Mouse (Mus musculus) midbrain, embryonic 14.5 days (tissue): ENCODE data around the gene Alcam. TPM values are rescaled to one million over a fixed set of nuclear protein-coding genes. Genes with fewer than 3 reads are reported as not detected.
A peak's percentile ranks its signal among the peaks of the same experiment; 100 is the strongest.

Source experiments
- ATAC-seq: fragments of 200-750 bp; cut with Nextera tagmentation; 2 replicates; pipeline ENCODE4 v1.8.0; 2017; ENCODE audit warnings: moderate number of reproducible peaks, moderate library complexity; ENCODE audit not compliant: low FRiP score, low TSS enrichment
- DNase-seq: peaks from one replicate; pipeline ENCODE4 v3.0.0-alpha.2; 2015
- H3K27ac ChIP-seq: fragments of 300-500 bp; sonication (generic); replicated peaks from 2 replicates; pipeline ENCODE4 v1.5.1; 2014; ENCODE audit warnings: mild to moderate bottlenecking, low read depth, low read length, moderate library complexity
- H3K27me3 ChIP-seq: fragments of 300-500 bp; sonication (generic); 2 replicates; pipeline ENCODE4 v1.6.1; 2014; ENCODE audit warnings: low read length, control low read depth, mixed read lengths; ENCODE audit not compliant: control insufficient read depth, insufficient read depth
- H3K36me3 ChIP-seq: fragments of 300-500 bp; sonication (generic); 2 replicates; pipeline ENCODE4 v1.6.1; 2014; ENCODE audit warnings: low read length, control low read depth; ENCODE audit not compliant: control insufficient read depth, insufficient read depth
- H3K4me1 ChIP-seq: fragments of 300-500 bp; sonication (generic); 2 replicates; pipeline ENCODE4 v1.6.1; 2014; ENCODE audit warnings: mild to moderate bottlenecking, antibody characterized with exemption, low read length, control low read depth; ENCODE audit not compliant: control insufficient read depth, insufficient read depth
- H3K4me2 ChIP-seq: fragments of 300-500 bp; sonication (generic); 2 replicates; pipeline ENCODE4 v1.6.1; 2014; ENCODE audit warnings: mild to moderate bottlenecking, low read length, moderate library complexity
- H3K4me3 ChIP-seq: fragments of 300-500 bp; sonication (generic); replicated peaks from 2 replicates; pipeline ENCODE4 v1.5.1; 2014; ENCODE audit warnings: low read depth, low read length
- H3K9ac ChIP-seq: fragments of 300-500 bp; sonication (generic); replicated peaks from 2 replicates; pipeline ENCODE4 v1.6.1; 2014; ENCODE audit warnings: mild to moderate bottlenecking, low read length, moderate library complexity
- H3K9me3 ChIP-seq: fragments of 300-500 bp; sonication (generic); 2 replicates; pipeline ENCODE4 v1.6.1; 2016; ENCODE audit warnings: low read length, control low read depth, mixed read lengths; ENCODE audit not compliant: control insufficient read depth
- WGBS: fragments of 180-500 bp; shearing (Covaris S2); extraction: QIAGEN DNeasy Blood & Tissue Kit; methylation state at CpG from one replicate; pipeline ENCODE4 v1.1.7; 2014; 5-methylcytosine and 5-hydroxymethylcytosine counted together
- polyA plus RNA-seq: library from polyadenylated mRNA; unstranded; fragments of >200 nt; fragmentation: Nextera tagmentation; extraction: Ambion mirVana; gene quantifications from 2 replicates; pipeline ENCODE4 v1.2.1, GENCODE M21; 2014

Gene Alcam
- polyA plus RNA-seq, 1 experiment from 2014 or later, result 46.0 TPM

- Histone ChIP-seq H3K27ac (peak overlapping the region; percentile 32), H3K9me3 (no peaks in the 10 kb centered on the region), H3K9ac (peak overlapping the region; percentile 52), H3K36me3 (no peaks in the 10 kb centered on the region), H3K4me3 (peak overlapping the region; percentile 55), H3K4me1 (peaks cover 21% of the 10 kb centered on the region), H3K4me2 (peak overlapping the region; percentile 69), H3K27me3 (no peaks in the 10 kb centered on the region)
- ATAC-seq (no peak), DNase-seq (peak; percentile 66)
- 0% methylated on average over 3 of the region's 3 CpGs for WGBS
Observed at GRCm38 (mm10) chr16:52449889-52450244, 4.0 kb downstream of the Alcam start.

DNA sequence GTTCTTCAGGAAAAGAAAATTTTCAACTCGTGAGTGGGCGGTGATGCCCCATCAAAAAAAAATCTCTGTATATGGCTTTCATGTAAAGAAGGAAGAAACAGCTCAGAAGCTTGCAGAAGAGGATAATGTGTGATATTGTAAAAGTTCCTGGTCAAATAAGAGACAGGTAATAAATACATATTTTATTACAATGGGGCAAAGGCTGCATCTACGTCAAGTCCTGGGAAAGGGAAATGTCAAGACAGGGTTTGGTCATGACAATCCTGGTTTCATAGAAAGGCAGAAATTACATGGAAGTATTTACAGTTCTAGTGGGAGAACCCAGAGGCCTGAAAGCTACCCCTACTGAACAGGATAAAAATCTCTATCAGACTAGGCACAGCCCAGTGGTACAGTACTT lies 7.9 kb downstream of the Alcam start:
- WGBS, result 95% methylated on average over 3 of the region's 3 CpGs
- DNase-seq, result no peak
- Histone ChIP-seq H3K9me3 (no peaks in the 10 kb centered on the region), H3K9ac (no peak overlapping the region), H3K4me1 (peaks cover 15% of the 10 kb centered on the region), H3K27ac (no peak overlapping the region), H3K27me3 (no peaks in the 10 kb centered on the region), H3K4me2 (no peak overlapping the region), H3K4me3 (no peak overlapping the region), H3K36me3 (no peaks in the 10 kb centered on the region)
- no peak for ATAC-seq

- ATAC-seq, result no peak
- no peaks in the 10 kb centered on the region for H3K36me3 ChIP-seq
- no peak overlapping the region for H3K4me2 ChIP-seq
- no peaks in the 10 kb centered on the region for H3K4me1 ChIP-seq
- H3K27me3 ChIP-seq, result no peaks in the 10 kb centered on the region
- H3K27ac ChIP-seq, result no peak overlapping the region
- WGBS, result 56% methylated on average over 9 of the region's 9 CpGs
- H3K9me3 ChIP-seq, result no peaks in the 10 kb centered on the region
- no peak overlapping the region for H3K4me3 ChIP-seq
- no peak for DNase-seq
- H3K9ac ChIP-seq, result no peak overlapping the region
Observed at GRCm38 (mm10) chr16:52443635-52444505, 10.0 kb downstream of the Alcam start.

- H3K27ac ChIP-seq, result no peak overlapping the region
Observed at GRCm38 (mm10) chr16:52443055-52443454, 10.8 kb downstream of the Alcam start.

DNA sequence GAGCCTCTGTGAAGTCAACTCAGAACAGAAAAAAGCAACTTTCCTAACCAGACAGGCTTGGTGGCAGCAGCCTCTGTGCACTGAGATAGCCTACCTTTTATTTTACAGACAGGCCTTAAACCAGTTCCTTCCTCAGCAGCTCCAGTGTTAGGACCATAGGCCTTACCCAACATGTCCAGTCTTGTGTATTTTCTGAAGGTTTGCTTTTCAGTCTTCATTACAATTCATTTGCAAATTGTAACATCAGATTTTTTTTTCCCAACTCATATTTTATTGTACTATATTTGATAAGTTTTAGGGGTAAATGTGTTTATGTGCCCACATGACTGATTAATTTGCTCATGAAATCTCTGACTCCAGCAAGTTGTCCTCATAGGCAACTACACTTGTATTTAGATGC lies 14.3 kb downstream of the Alcam start:
- H3K9ac ChIP-seq, result no peak overlapping the region
- no peak overlapping the region for H3K4me3 ChIP-seq
- H3K4me2 ChIP-seq, result no peak overlapping the region
- H3K27ac ChIP-seq, result no peak overlapping the region
- H3K36me3 ChIP-seq, result no peaks in the 10 kb centered on the region
- DNase-seq (no peak), ATAC-seq (no peak)
- H3K27me3 ChIP-seq, result no peaks in the 10 kb centered on the region
- no peaks in the 10 kb centered on the region for H3K4me1 ChIP-seq
- H3K9me3 ChIP-seq, result no peaks in the 10 kb centered on the region

More at GRCm38 (mm10) chr16:52443055-52443454, 10.8 kb downstream of the Alcam start:
- no peaks in the 10 kb centered on the region for H3K27me3 ChIP-seq
- ATAC-seq (no peak), DNase-seq (no peak)
- H3K4me1 ChIP-seq, result no peaks in the 10 kb centered on the region
- no peak overlapping the region for H3K4me3 ChIP-seq
- no peak overlapping the region for H3K4me2 ChIP-seq
- H3K9ac ChIP-seq, result no peak overlapping the region
- WGBS, result 82% methylated on average over 1 of the region's 1 CpGs
- H3K9me3 ChIP-seq, result no peaks in the 10 kb centered on the region
- H3K36me3 ChIP-seq, result no peaks in the 10 kb centered on the region

- Histone ChIP-seq H3K27me3 (no peaks in the 10 kb centered on the region), H3K4me1 (no peaks in the 10 kb centered on the region), H3K9ac (no peak overlapping the region), H3K9me3 (no peaks in the 10 kb centered on the region), H3K4me2 (no peak overlapping the region), H3K36me3 (no peaks in the 10 kb centered on the region), H3K27ac (no peak overlapping the region), H3K4me3 (no peak overlapping the region)
- ATAC-seq (no peak), DNase-seq (no peak)
- 89% methylated on average over 6 of the region's 6 CpGs for WGBS
Observed at GRCm38 (mm10) chr16:52439007-52439406, 14.9 kb downstream of the Alcam start.

GRCm38 (mm10) chr16:52438216-52438904 lies 15.5 kb downstream of the Alcam start:
- no peaks in the 10 kb centered on the region for H3K27me3 ChIP-seq
- no peaks in the 10 kb centered on the region for H3K4me1 ChIP-seq
- ATAC-seq, result no peak
- H3K9ac ChIP-seq, result no peak overlapping the region
- H3K27ac ChIP-seq, result no peak overlapping the region
- WGBS, result 87% methylated on average over 6 of the region's 6 CpGs
- H3K9me3 ChIP-seq, result no peaks in the 10 kb centered on the region
- no peaks in the 10 kb centered on the region for H3K36me3 ChIP-seq
- no peak overlapping the region for H3K4me3 ChIP-seq
- no peak for DNase-seq
- no peak overlapping the region for H3K4me2 ChIP-seq

DNA sequence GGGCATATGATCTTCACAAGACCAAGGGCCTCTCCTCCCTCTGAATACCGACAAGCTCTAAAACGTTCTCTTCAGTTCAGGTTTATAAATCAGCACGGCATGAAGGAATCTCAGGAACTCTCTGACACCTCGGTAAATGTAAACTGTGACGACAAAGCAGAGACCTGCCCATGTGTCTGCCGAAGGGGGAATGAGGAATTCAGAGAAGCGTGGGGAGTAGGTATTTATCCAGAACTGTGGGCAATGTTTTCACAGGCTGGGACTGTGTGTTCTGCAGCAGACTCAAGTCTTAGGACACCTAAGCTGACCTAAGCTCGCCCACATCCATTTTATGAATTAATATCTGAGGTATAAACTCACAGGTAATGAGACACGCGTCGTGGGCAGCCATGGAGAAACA lies 20.7 kb downstream of the Alcam start:
- Histone ChIP-seq H3K4me1 (no peaks in the 10 kb centered on the region), H3K36me3 (no peaks in the 10 kb centered on the region), H3K4me2 (no peak overlapping the region), H3K9ac (no peak overlapping the region), H3K27ac (no peak overlapping the region), H3K9me3 (no peaks in the 10 kb centered on the region), H3K27me3 (no peaks in the 10 kb centered on the region), H3K4me3 (no peak overlapping the region)
- WGBS, result 78% methylated on average over 11 of the region's 11 CpGs
- no peak for ATAC-seq
- no peak for DNase-seq

GRCm38 (mm10) chr16:52432072-52432471 lies 21.8 kb downstream of the Alcam start:
- no peak overlapping the region for H3K4me3 ChIP-seq
- no peak overlapping the region for H3K27ac ChIP-seq
- ATAC-seq (no peak), DNase-seq (no peak)
- no peak overlapping the region for H3K4me2 ChIP-seq
- no peaks in the 10 kb centered on the region for H3K36me3 ChIP-seq
- no peaks in the 10 kb centered on the region for H3K4me1 ChIP-seq
- no peaks in the 10 kb centered on the region for H3K9me3 ChIP-seq
- H3K9ac ChIP-seq, result no peak overlapping the region
- WGBS, result 90% methylated on average over 1 of the region's 1 CpGs
- no peaks in the 10 kb centered on the region for H3K27me3 ChIP-seq
